Mouse (Mus musculus) myocyte (in vitro differentiated cells): ENCODE data around the gene Tex11.

Source experiments
- CEBPB ChIP-seq: IDR thresholded peaks from 2 replicates; pipeline ENCODE4 v1.6.1; 2011; ENCODE audit warnings: mild to moderate bottlenecking, moderate library complexity; ENCODE audit not compliant: poor library complexity, insufficient read depth, severe bottlenecking
- MAX ChIP-seq: IDR thresholded peaks from one replicate; pipeline ENCODE4 v1.6.1; 2011; ENCODE audit warnings: low read depth, mild to moderate bottlenecking, control low read depth
- POLR2A ChIP-seq: IDR thresholded peaks from one replicate; pipeline ENCODE4 v1.6.1; 2011; ENCODE audit warnings: low read depth, mild to moderate bottlenecking, control low read depth, moderate library complexity; ENCODE audit not compliant: insufficient read length
- POLR2AphosphoS2 ChIP-seq: IDR thresholded peaks from one replicate; pipeline ENCODE4 v1.6.1; 2011; ENCODE audit warnings: low read depth, control low read depth; ENCODE audit not compliant: insufficient read length

GRCm38 (mm10) chrX:100811129-100811528 is 248.3 kb downstream of the Tex11 start:
- no peak for TF ChIP-seq POLR2A
- no peak for TF ChIP-seq CEBPB
- TF ChIP-seq POLR2AphosphoS2 = no peak
- TF ChIP-seq MAX = no peak
